Mouse (Mus musculus) forebrain, embryonic 13.5 days (tissue): ENCODE results near the gene Ifi207. TPM values are rescaled to one million over a fixed set of nuclear protein-coding genes. Genes with fewer than 3 reads are reported as not detected.
"Not testable (repeated sequence)": the region's sequence is repeated elsewhere in the genome, so short reads cannot be mapped to it uniquely, and the experiment has no call there.

ENCODE experiments used
- ATAC-seq: fragments of 200-750 bp; cut with Nextera tagmentation; 2 replicates; pipeline ENCODE4 v1.8.0; 2017
- H3K27ac ChIP-seq: fragments of 300-500 bp; sonication (generic); 2 replicates; pipeline ENCODE4 v1.5.1; 2015; ENCODE audit warnings: inconsistent platforms, mild to moderate bottlenecking, moderate library complexity
- H3K27me3 ChIP-seq: fragments of 300-500 bp; sonication (generic); 2 replicates; pipeline ENCODE4 v1.6.1; 2015; ENCODE audit warnings: mild to moderate bottlenecking, inconsistent platforms
- H3K36me3 ChIP-seq: fragments of 300-500 bp; sonication (generic); 2 replicates; pipeline ENCODE4 v1.6.1; 2015; ENCODE audit warnings: mild to moderate bottlenecking, inconsistent platforms; ENCODE audit not compliant: poor library complexity, severe bottlenecking
- H3K4me1 ChIP-seq: fragments of 300-500 bp; sonication (generic); 2 replicates; pipeline ENCODE4 v1.6.1; 2015; ENCODE audit warnings: inconsistent platforms
- H3K4me2 ChIP-seq: fragments of 300-500 bp; sonication (generic); 2 replicates; pipeline ENCODE4 v1.6.1; 2015; ENCODE audit warnings: inconsistent platforms, mild to moderate bottlenecking, moderate library complexity
- H3K4me3 ChIP-seq: fragments of 300-500 bp; sonication (generic); 2 replicates; pipeline ENCODE4 v1.5.1; 2015; ENCODE audit warnings: mild to moderate bottlenecking, inconsistent platforms
- H3K9ac ChIP-seq: fragments of 300-500 bp; sonication (generic); 2 replicates; pipeline ENCODE4 v1.6.1; 2015; ENCODE audit warnings: mild to moderate bottlenecking, inconsistent platforms
- H3K9me3 ChIP-seq: fragments of 300-500 bp; sonication (generic); replicated peaks from 2 replicates; pipeline ENCODE4 v1.6.1; 2016; ENCODE audit warnings: inconsistent platforms
- WGBS: fragments of 180-500 bp; shearing (Covaris S2); methylation state at CpG from one replicate; pipeline ENCODE4 v1.1.7; 2015; 5-methylcytosine and 5-hydroxymethylcytosine counted together
- polyA plus RNA-seq: library from polyadenylated mRNA; unstranded; fragments of >200 nt; fragmentation: Nextera tagmentation; extraction: Ambion mirVana; gene quantifications from 2 replicates; pipeline ENCODE4 v1.2.1, GENCODE M21; 2015

The Ifi207 gene
- polyA plus RNA-seq = 0.15 and 0.19 TPM in 2 replicates

GRCm38 (mm10) chr1:173741656-173742055 is at the start of gene Ifi207:
TSS of gene Ifi207 (minus strand) at chr1:173741747.
- no peak for ATAC-seq
- Histone ChIP-seq H3K4me2 (no peak within 1 kb of the TSS), H3K27me3 (no peaks in the 10 kb centered on the region), H3K9ac (no peak within 1 kb of the TSS), H3K4me1 (no peaks in the 10 kb centered on the region), H3K36me3 (no peaks in the 10 kb centered on the region), H3K9me3 (no peaks in the 10 kb centered on the region), H3K4me3 (no peak within 1 kb of the TSS), H3K27ac (no peak within 1 kb of the TSS)
- 80% methylated on average over 4 of the region's 4 CpGs for WGBS

GRCm38 (mm10) chr1:173773457-173773856 is 31.9 kb upstream of the Ifi207 start:
- not testable (repeated sequence) for H3K27me3 ChIP-seq, H3K27ac ChIP-seq, H3K4me3 ChIP-seq, H3K4me1 ChIP-seq, H3K9ac ChIP-seq, ATAC-seq, H3K4me2 ChIP-seq, H3K36me3 ChIP-seq, H3K9me3 ChIP-seq
- 55% methylated on average over 3 of the region's 3 CpGs for WGBS

GRCm38 (mm10) chr1:173766848-173767617 is 25.5 kb upstream of the Ifi207 start, which contains the start of gene Ifi204:
TSS of gene Ifi204 (minus strand) at chr1:173766943.
- not testable (repeated sequence) for H3K4me3 ChIP-seq, H3K27me3 ChIP-seq, H3K36me3 ChIP-seq, H3K9me3 ChIP-seq, H3K4me2 ChIP-seq, H3K9ac ChIP-seq, H3K4me1 ChIP-seq, ATAC-seq, H3K27ac ChIP-seq
- WGBS = 84% methylated on average over 5 of the region's 5 CpGs

- not testable (repeated sequence) for H3K4me1 ChIP-seq, H3K4me3 ChIP-seq, ATAC-seq, H3K9me3 ChIP-seq, H3K27ac ChIP-seq, H3K9ac ChIP-seq, H3K4me2 ChIP-seq, H3K36me3 ChIP-seq, H3K27me3 ChIP-seq
- WGBS = 93% methylated on average over 5 of the region's 5 CpGs
These were observed 18.5 kb upstream of the Ifi207 start for GRCm38 (mm10) chr1:173760032-173760431.

- Histone ChIP-seq H3K9me3 (no peaks in the 10 kb centered on the region), H3K9ac (no peak overlapping the region), H3K4me2 (no peak overlapping the region), H3K4me1 (no peaks in the 10 kb centered on the region), H3K36me3 (no peaks in the 10 kb centered on the region), H3K27ac (no peak overlapping the region), H3K27me3 (no peaks in the 10 kb centered on the region), H3K4me3 (no peak overlapping the region)
- no peak for ATAC-seq
- 79% methylated on average over 1 of the region's 1 CpGs for WGBS
These were observed 715 bp upstream of the Ifi207 start for GRCm38 (mm10) chr1:173742262-173742661.

- H3K36me3 ChIP-seq = no peaks in the 10 kb centered on the region
These were observed 1.0 kb downstream of the Ifi207 start for GRCm38 (mm10) chr1:173740537-173740936.

GRCm38 (mm10) chr1:173736986-173737385 is 4.6 kb downstream of the Ifi207 start:
- WGBS = 68% methylated on average over 2 of the region's 2 CpGs
- Histone ChIP-seq H3K27ac (no peak overlapping the region), H3K4me1 (no peaks in the 10 kb centered on the region), H3K36me3 (no peaks in the 10 kb centered on the region), H3K27me3 (no peaks in the 10 kb centered on the region), H3K9me3 (no peaks in the 10 kb centered on the region), H3K9ac (no peak overlapping the region), H3K4me2 (no peak overlapping the region), H3K4me3 (no peak overlapping the region)
- no peak for ATAC-seq

More at GRCm38 (mm10) chr1:173740537-173740936, 1.0 kb downstream of the Ifi207 start:
- Histone ChIP-seq H3K27me3 (no peaks in the 10 kb centered on the region), H3K27ac (no peak overlapping the region), H3K9me3 (no peaks in the 10 kb centered on the region), H3K9ac (no peak overlapping the region), H3K4me1 (no peaks in the 10 kb centered on the region), H3K4me3 (no peak overlapping the region), H3K4me2 (no peak overlapping the region)
- no peak for ATAC-seq

- H3K36me3 ChIP-seq, ATAC-seq, H3K27ac ChIP-seq, H3K4me1 ChIP-seq, H3K4me3 ChIP-seq, H3K27me3 ChIP-seq, H3K9ac ChIP-seq, H3K4me2 ChIP-seq, H3K9me3 ChIP-seq: not testable (repeated sequence)
- WGBS = 94% methylated on average over 4 of the region's 4 CpGs
These were observed 6.5 kb downstream of the Ifi207 start for GRCm38 (mm10) chr1:173735015-173735414.

- Histone ChIP-seq H3K9me3 (no peaks in the 10 kb centered on the region), H3K4me3 (no peak overlapping the region), H3K27me3 (no peaks in the 10 kb centered on the region), H3K27ac (no peak overlapping the region), H3K36me3 (no peaks in the 10 kb centered on the region), H3K4me1 (no peaks in the 10 kb centered on the region), H3K9ac (no peak overlapping the region), H3K4me2 (no peak overlapping the region)
- WGBS = 43% methylated on average over 7 of the region's 7 CpGs
- no peak for ATAC-seq
These were observed 8.3 kb downstream of the Ifi207 start for GRCm38 (mm10) chr1:173733219-173733618.

GRCm38 (mm10) chr1:173694270-173694669 is 47.3 kb downstream of the Ifi207 start:
- Histone ChIP-seq H3K27me3 (no peaks in the 10 kb centered on the region), H3K4me1 (no peaks in the 10 kb centered on the region), H3K4me2 (no peak overlapping the region), H3K36me3 (no peaks in the 10 kb centered on the region), H3K9ac (no peak overlapping the region), H3K4me3 (no peak overlapping the region), H3K27ac (no peak overlapping the region), H3K9me3 (no peaks in the 10 kb centered on the region)
- WGBS = 93% methylated on average over 1 of the region's 1 CpGs
- no peak for ATAC-seq

- not testable (repeated sequence) for H3K4me3 ChIP-seq, H3K36me3 ChIP-seq, H3K9ac ChIP-seq, H3K4me1 ChIP-seq, ATAC-seq, H3K4me2 ChIP-seq, H3K27me3 ChIP-seq, H3K27ac ChIP-seq, H3K9me3 ChIP-seq
- WGBS = 96% methylated on average over 1 of the region's 1 CpGs
These were observed 62.9 kb downstream of the Ifi207 start for GRCm38 (mm10) chr1:173678605-173679004.

- not testable (repeated sequence) for H3K27me3 ChIP-seq, H3K4me1 ChIP-seq, H3K9me3 ChIP-seq, H3K4me2 ChIP-seq, H3K36me3 ChIP-seq, H3K9ac ChIP-seq, H3K27ac ChIP-seq, H3K4me3 ChIP-seq, ATAC-seq
- 51% methylated on average over 3 of the region's 3 CpGs for WGBS
These were observed 68.0 kb downstream of the Ifi207 start, which contains the start of gene Ifi208 for GRCm38 (mm10) chr1:173673458-173674097. TSS of gene Ifi208 (plus strand) at chr1:173673675.
